Mouse (Mus musculus): ENCODE data around the gene Aspm.

DNA sequence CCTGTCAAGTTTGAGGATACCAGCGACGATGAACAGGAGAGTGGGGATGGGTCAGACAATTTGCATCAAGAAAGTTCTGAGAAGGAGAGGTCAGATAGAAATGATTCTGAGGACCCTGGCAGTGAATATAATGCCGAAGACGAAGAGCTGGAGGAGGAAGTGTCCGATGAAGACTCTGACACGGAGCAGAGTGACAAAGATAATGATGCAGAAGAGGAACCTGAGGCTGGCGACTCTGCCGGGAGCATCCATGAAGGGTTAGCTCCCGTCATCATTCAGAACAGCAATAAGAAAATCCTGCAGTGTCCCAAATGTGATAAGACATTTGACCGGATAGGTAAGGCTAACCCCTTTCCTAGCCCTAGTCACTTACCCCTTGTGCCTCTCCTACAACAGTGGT is 30.6 kb upstream of the Aspm start:
- TF ChIP-seq CTCF (IDR thresholded peaks at IDR 0.05 in 2 of 3, conservative IDR thresholded peaks at IDR 0.05 in 1 of 3; ENCODE audit: control insufficient read depth in 1 of 3, insufficient read depth in 1 of 3, low read depth in 2 of 3, low read length in 3 of 3, poor library complexity in 1 of 3, severe bottlenecking in 1 of 3) (no peak), ELF1 (IDR thresholded peaks at IDR 0.05; ENCODE audit: low read depth, low read length) (0 out of 2 replicates have a peak, but pooled peaks have one; percentile 20), EP300 (IDR thresholded peaks at IDR 0.05; ENCODE audit: low read depth in 1 of 2, low read length in 2 of 2) (peak in 1 of 2 experiments; percentile 42; a peak in 1 of 4 replicates), MAFK (IDR thresholded peaks at IDR 0.05; ENCODE audit: borderline replicate concordance, low read depth, low read length) (no peak), TBP (IDR thresholded peaks at IDR 0.05; ENCODE audit: low read depth, low read length) (no peak), MAX (IDR thresholded peaks at IDR 0.05; ENCODE audit: low read length) (no peak), SIN3A (IDR thresholded peaks at IDR 0.05; ENCODE audit: low read length) (peak; percentile 43; the same call in 1 of the 2 replicates), RCOR1 (IDR thresholded peaks at IDR 0.05; ENCODE audit: low read depth, low read length) (peak; percentile 60; the same call in 1 of the 2 replicates), GATA1 (IDR thresholded peaks at IDR 0.05; ENCODE audit: low read depth, low read length) (peak; percentile 18; the same call in 1 of the 2 replicates), CHD2 (IDR thresholded peaks at IDR 0.05; ENCODE audit: low read length) (no peak)
